Mouse (Mus musculus) intestine, postnatal 0 days (tissue): Measurements from ENCODE around the gene Rps23. TPM values are rescaled to one million over a fixed set of nuclear protein-coding genes. Genes with fewer than 3 reads are reported as not detected.

Experiments used
- ATAC-seq: fragments of 200-750 bp; cut with Nextera tagmentation; 2 replicates; pipeline ENCODE4 v1.8.0; 2017; ENCODE audit warnings: mild to moderate bottlenecking, moderate TSS enrichment, moderate library complexity
- H3K27ac ChIP-seq: fragments of 300-500 bp; sonication (generic); 2 replicates; pipeline ENCODE4 v1.5.1; 2014; ENCODE audit warnings: mild to moderate bottlenecking, low read depth, low read length, moderate library complexity
- H3K27me3 ChIP-seq: fragments of 300-500 bp; sonication (generic); replicated peaks from 2 replicates; pipeline ENCODE4 v1.6.1; 2014; ENCODE audit warnings: low read length, mixed read lengths; ENCODE audit not compliant: control insufficient read depth, insufficient read depth
- H3K36me3 ChIP-seq: fragments of 300-500 bp; sonication (generic); 2 replicates; pipeline ENCODE4 v1.6.1; 2014; ENCODE audit warnings: mild to moderate bottlenecking, moderate library complexity; ENCODE audit not compliant: control insufficient read depth, insufficient read depth
- H3K4me1 ChIP-seq: fragments of 300-500 bp; sonication (generic); replicated peaks from 2 replicates; pipeline ENCODE4 v1.6.1; 2014; ENCODE audit warnings: antibody characterized with exemption, low read length, mixed read lengths; ENCODE audit not compliant: control insufficient read depth, insufficient read depth
- H3K4me2 ChIP-seq: fragments of 300-500 bp; sonication (generic); replicated peaks from 2 replicates; pipeline ENCODE4 v1.6.1; 2014; ENCODE audit warnings: low read depth, mild to moderate bottlenecking, moderate library complexity
- H3K4me3 ChIP-seq: fragments of 300-500 bp; sonication (generic); 2 replicates; pipeline ENCODE4 v1.5.1; 2014; ENCODE audit warnings: low read depth, low read length
- H3K9ac ChIP-seq: fragments of 300-500 bp; sonication (generic); 2 replicates; pipeline ENCODE4 v1.6.1; 2014; ENCODE audit warnings: mild to moderate bottlenecking, low read depth, low read length
- H3K9me3 ChIP-seq: fragments of 300-500 bp; sonication (generic); 2 replicates; pipeline ENCODE4 v1.6.1; 2016; ENCODE audit warnings: mixed run types; ENCODE audit not compliant: control insufficient read depth
- CTCF ChIP-seq: sonication (generic); IDR thresholded peaks from 2 replicates; pipeline ENCODE4 v1.5.1; 2016; ENCODE audit warnings: low read depth, mild to moderate bottlenecking, control low read depth, antibody characterized with exemption, moderate library complexity
- WGBS: fragments of 180-500 bp; shearing (Covaris S2); extraction: QIAGEN DNeasy Blood & Tissue Kit; methylation state at CpG from one replicate; pipeline ENCODE4 v1.1.7; 2014; 5-methylcytosine and 5-hydroxymethylcytosine counted together
- polyA plus RNA-seq: library from polyadenylated mRNA; unstranded; fragments of >200 nt; fragmentation: Nextera tagmentation; extraction: Ambion mirVana; gene quantifications from 2 replicates; pipeline ENCODE4 v1.2.1, GENCODE M21; 2015

Gene Rps23
- polyA plus RNA-seq, 1 experiment from 2014 or later: 200 TPM

GRCm38 (mm10) chr13:90896098-90896497 lies 26.7 kb upstream of the Rps23 start:
- TF ChIP-seq CTCF: no peak
- Histone ChIP-seq H3K4me1 (no peaks in the 10 kb centered on the region), H3K27me3 (no peaks in the 10 kb centered on the region), H3K9me3 (no peaks in the 10 kb centered on the region), H3K9ac (no peak overlapping the region), H3K27ac (no peak overlapping the region), H3K36me3 (no peaks in the 10 kb centered on the region), H3K4me3 (no peak overlapping the region), H3K4me2 (no peak overlapping the region)
- WGBS: 56% methylated on average over 2 of the region's 2 CpGs
- no peak for ATAC-seq

- WGBS: 91% methylated on average over 12 of the region's 12 CpGs
- H3K36me3 ChIP-seq: no peaks in the 10 kb centered on the region
- TF ChIP-seq CTCF: no peak
- no peaks in the 10 kb centered on the region for H3K27me3 ChIP-seq
- no peak for ATAC-seq
- H3K27ac ChIP-seq: no peak overlapping the region
- no peaks in the 10 kb centered on the region for H3K4me1 ChIP-seq
- H3K4me3 ChIP-seq: no peak overlapping the region
- no peak overlapping the region for H3K4me2 ChIP-seq
- H3K9me3 ChIP-seq: no peaks in the 10 kb centered on the region
- H3K9ac ChIP-seq: no peak overlapping the region
Measured at GRCm38 (mm10) chr13:90896821-90897220, 25.9 kb upstream of the Rps23 start.

GRCm38 (mm10) chr13:90905176-90905575 lies 17.6 kb upstream of the Rps23 start, which contains the start of gene Atp6ap1l:
Atp6ap1l (minus strand) TSS chr13:90905355.
- Histone ChIP-seq H3K4me1 (no peaks in the 10 kb centered on the region), H3K4me2 (no peak within 1 kb of the TSS), H3K36me3 (no peaks in the 10 kb centered on the region), H3K4me3 (no peak within 1 kb of the TSS), H3K9ac (no peak within 1 kb of the TSS), H3K9me3 (no peaks in the 10 kb centered on the region), H3K27me3 (no peaks in the 10 kb centered on the region), H3K27ac (no peak within 1 kb of the TSS)
- no peak for ATAC-seq
- WGBS: 90% methylated on average over 5 of the region's 5 CpGs
- TF ChIP-seq CTCF: no peak

- no peak for ATAC-seq
- Histone ChIP-seq H3K4me1 (no peaks in the 10 kb centered on the region), H3K9me3 (no peaks in the 10 kb centered on the region), H3K36me3 (no peaks in the 10 kb centered on the region), H3K4me3 (no peak overlapping the region), H3K9ac (no peak overlapping the region), H3K27ac (no peak overlapping the region), H3K4me2 (no peak overlapping the region), H3K27me3 (no peaks in the 10 kb centered on the region)
- no peak for TF ChIP-seq CTCF
- 96% methylated on average over 12 of the region's 12 CpGs for WGBS
Measured at GRCm38 (mm10) chr13:90907376-90907775, 15.4 kb upstream of the Rps23 start.

GRCm38 (mm10) chr13:90912760-90913674 lies 9.7 kb upstream of the Rps23 start:
- WGBS: 86% methylated on average over 17 of the region's 17 CpGs
- Histone ChIP-seq H3K4me1 (no peaks in the 10 kb centered on the region), H3K36me3 (no peaks in the 10 kb centered on the region), H3K27ac (no peak overlapping the region), H3K4me3 (no peak overlapping the region), H3K4me2 (no peak overlapping the region), H3K9ac (no peak overlapping the region), H3K27me3 (no peaks in the 10 kb centered on the region), H3K9me3 (no peaks in the 10 kb centered on the region)
- ATAC-seq: no peak
- TF ChIP-seq CTCF: no peak

- ATAC-seq: no peak
- no peak overlapping the region for H3K4me3 ChIP-seq
- H3K36me3 ChIP-seq: no peaks in the 10 kb centered on the region
- 64% methylated on average over 7 of the region's 7 CpGs for WGBS
- no peak for TF ChIP-seq CTCF
- no peaks in the 10 kb centered on the region for H3K4me1 ChIP-seq
- H3K27ac ChIP-seq: no peak overlapping the region
- H3K27me3 ChIP-seq: no peaks in the 10 kb centered on the region
- H3K9me3 ChIP-seq: no peaks in the 10 kb centered on the region
- H3K4me2 ChIP-seq: no peak overlapping the region
- H3K9ac ChIP-seq: no peak overlapping the region
Measured at GRCm38 (mm10) chr13:90913675-90914192, 9.0 kb upstream of the Rps23 start.
